Mouse (Mus musculus): ENCODE measurements around the gene Smim24. TPM values are rescaled to one million over a fixed set of nuclear protein-coding genes. Genes with fewer than 3 reads are reported as not detected.

Smim24 gene
- polyA plus RNA-seq, 1 experiment from 2014 or later = 1.7 TPM

DNA sequence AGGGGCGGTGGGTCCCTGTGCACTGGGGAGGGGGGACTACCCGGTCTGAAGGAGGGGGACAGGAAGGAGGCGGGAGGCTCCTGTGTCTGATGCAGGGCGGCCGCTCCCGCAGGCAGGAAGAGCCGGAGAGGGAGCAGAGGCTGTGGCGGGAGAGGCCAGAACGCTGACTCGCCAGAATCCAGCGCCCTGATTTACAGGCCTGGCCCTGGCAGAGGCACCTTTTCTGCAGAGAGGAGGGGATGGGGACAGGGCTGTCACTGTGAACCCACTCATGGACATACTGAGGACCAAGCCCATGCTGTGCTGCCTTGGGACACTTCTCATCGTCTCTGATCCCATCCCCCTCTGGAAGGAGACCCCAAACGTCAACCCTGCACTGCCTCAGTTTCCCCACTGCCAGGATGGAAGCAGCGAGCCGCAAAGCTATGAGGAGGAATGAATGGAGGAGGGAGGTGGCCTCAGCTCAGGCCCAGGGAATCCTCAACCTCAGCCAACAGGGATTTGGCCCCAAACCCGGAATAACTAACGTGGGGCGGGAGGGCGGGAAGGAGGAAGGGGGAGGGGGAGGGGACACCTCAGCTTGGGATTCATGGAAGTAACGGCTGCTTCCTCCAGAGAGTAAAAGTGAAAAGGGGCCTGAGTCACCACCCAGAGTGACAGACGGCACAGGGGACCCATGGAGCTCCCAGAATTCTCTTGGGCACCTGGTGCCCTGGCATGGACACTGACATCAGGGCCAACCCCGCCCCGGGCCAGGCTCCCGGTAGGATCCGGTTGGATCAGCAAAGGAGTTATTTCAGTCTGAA lies 31.6 kb downstream of the Smim24 start:
- no peak for TF ChIP-seq EP300 (IDR thresholded peaks at IDR 0.05; ENCODE audit: low read depth)
- no peak for TF ChIP-seq CTCF (IDR thresholded peaks at IDR 0.05; ENCODE audit: low read depth)
- Histone ChIP-seq H3K4me2 (ENCODE audit: low read depth, low read length) (0 out of 2 replicates have a peak overlapping the region, but pooled peaks have one; percentile 22), H3K4me1 (ENCODE audit: insufficient read depth) (peaks cover 28% of the 10 kb centered on the region), H3K27me3 (ENCODE audit: insufficient read depth, low read length) (peaks cover 25% of the 10 kb centered on the region), H3K27ac (ENCODE audit: low read depth) (no peak overlapping the region; the same call in 1 of the 2 replicates), H3K9ac (replicated peaks) (no peak overlapping the region), H3K4me3 (ENCODE audit: low read depth, low read length) (no peak overlapping the region), H3K9me3 (ENCODE audit: low read length) (no peaks in the 10 kb centered on the region), H3K36me3 (replicated peaks; ENCODE audit: insufficient read depth, low read length) (no peaks in the 10 kb centered on the region)
- DNase-seq = peak; percentile 29
- no peak for ATAC-seq
- WGBS (ENCODE audit: insufficient replicate concordance) = 34% methylated on average over 23 of the region's 25 CpGs

DNA sequence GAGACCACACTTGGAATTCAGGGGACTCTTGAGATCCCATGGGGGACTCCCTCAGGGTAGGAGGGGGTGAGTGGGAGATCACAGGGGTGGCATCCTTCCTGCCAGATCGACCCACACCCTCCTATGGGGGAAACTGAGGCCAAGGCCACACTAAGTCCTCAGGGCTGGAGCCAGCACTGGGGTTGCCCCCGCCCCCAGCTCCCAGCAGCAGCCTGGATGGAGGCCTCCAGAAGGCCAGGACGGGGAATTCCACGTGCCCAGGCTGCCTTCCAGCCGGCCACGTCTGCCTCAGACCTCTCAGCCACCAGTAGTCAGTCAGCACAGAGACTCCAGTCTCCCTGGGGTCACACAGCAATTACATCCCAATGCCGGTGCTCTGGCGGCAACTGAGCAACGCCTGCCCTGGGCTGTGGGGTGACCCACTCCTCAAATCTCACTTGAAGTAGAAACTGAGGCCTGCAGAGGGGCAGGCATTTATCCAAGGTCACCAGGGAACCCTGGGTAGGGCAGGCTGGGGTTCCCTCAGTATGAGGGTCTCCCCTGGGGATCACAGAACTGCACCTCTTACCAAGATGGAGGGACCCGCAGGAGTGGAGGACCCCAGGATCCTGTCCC lies 32.5 kb downstream of the Smim24 start:
- peaks cover 33% of the 10 kb centered on the region for H3K4me1 ChIP-seq (ENCODE audit: insufficient read depth)
- no peaks in the 10 kb centered on the region for H3K36me3 ChIP-seq (replicated peaks; ENCODE audit: insufficient read depth, low read length)
- no peaks in the 10 kb centered on the region for H3K9me3 ChIP-seq (ENCODE audit: low read length)
- DNase-seq = peak; percentile 15
- H3K9ac ChIP-seq (replicated peaks) = peak overlapping the region; percentile 16; the same call in 1 of the 2 replicates
- H3K27me3 ChIP-seq (ENCODE audit: insufficient read depth, low read length) = peaks cover 25% of the 10 kb centered on the region
- no peak overlapping the region for H3K4me3 ChIP-seq (ENCODE audit: low read depth, low read length)
- peak overlapping the region; percentile 78 for H3K4me2 ChIP-seq (ENCODE audit: low read depth, low read length)
- TF ChIP-seq EP300 (IDR thresholded peaks at IDR 0.05; ENCODE audit: low read depth) = no peak
- no peak for TF ChIP-seq CTCF (IDR thresholded peaks at IDR 0.05; ENCODE audit: low read depth)
- no peak overlapping the region for H3K27ac ChIP-seq (ENCODE audit: low read depth)
- ATAC-seq = no peak
- WGBS (ENCODE audit: insufficient replicate concordance) = 59% methylated on average over 10 of the region's 10 CpGs

DNA sequence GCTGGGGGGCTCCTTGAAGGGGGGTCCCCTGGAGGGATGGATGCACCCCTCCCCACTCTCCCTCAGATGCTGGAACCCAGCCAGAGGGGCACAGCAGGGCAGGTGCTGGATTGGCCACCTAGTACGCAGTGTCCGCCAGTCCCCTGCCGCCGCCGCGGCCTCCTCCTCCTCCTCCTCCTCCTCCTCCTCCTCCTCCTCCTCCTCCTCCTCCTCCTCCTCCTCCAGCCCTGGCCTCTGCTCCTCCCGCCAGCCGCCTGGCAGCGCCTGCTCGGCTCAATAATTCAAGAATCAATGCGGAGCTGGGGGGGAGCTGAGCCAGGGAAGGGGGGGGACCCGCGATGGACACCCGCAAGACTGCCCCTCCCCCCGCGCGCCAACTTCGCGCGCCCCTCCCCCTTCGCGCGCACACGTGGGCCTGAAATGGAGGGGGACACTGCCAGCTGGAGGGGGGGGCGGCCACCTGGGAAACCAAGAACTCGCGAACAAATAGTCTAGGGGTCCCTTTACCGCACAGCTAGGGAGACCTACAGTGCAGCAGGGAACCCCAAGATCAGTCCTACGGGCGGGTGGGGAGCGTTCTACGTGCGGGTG lies 33.3 kb downstream of the Smim24 start:
- DNase-seq = peak; percentile 25
- peaks cover 29% of the 10 kb centered on the region for H3K27me3 ChIP-seq (ENCODE audit: insufficient read depth, low read length)
- H3K4me3 ChIP-seq (ENCODE audit: low read depth, low read length) = peak overlapping the region; percentile 58
- H3K9ac ChIP-seq (replicated peaks) = peak overlapping the region; percentile 61
- no peak for ATAC-seq
- peaks cover 37% of the 10 kb centered on the region for H3K4me1 ChIP-seq (ENCODE audit: insufficient read depth)
- H3K27ac ChIP-seq (ENCODE audit: low read depth) = no peak overlapping the region
- TF ChIP-seq CTCF (IDR thresholded peaks at IDR 0.05; ENCODE audit: low read depth) = no peak
- no peak for TF ChIP-seq EP300 (IDR thresholded peaks at IDR 0.05; ENCODE audit: low read depth)
- no peaks in the 10 kb centered on the region for H3K9me3 ChIP-seq (ENCODE audit: low read length)
- WGBS (ENCODE audit: insufficient replicate concordance) = under 1% methylated on average over 14 of the region's 33 CpGs
- H3K36me3 ChIP-seq (replicated peaks; ENCODE audit: insufficient read depth, low read length) = no peaks in the 10 kb centered on the region
- H3K4me2 ChIP-seq (ENCODE audit: low read depth, low read length) = peak overlapping the region; percentile 78

DNA sequence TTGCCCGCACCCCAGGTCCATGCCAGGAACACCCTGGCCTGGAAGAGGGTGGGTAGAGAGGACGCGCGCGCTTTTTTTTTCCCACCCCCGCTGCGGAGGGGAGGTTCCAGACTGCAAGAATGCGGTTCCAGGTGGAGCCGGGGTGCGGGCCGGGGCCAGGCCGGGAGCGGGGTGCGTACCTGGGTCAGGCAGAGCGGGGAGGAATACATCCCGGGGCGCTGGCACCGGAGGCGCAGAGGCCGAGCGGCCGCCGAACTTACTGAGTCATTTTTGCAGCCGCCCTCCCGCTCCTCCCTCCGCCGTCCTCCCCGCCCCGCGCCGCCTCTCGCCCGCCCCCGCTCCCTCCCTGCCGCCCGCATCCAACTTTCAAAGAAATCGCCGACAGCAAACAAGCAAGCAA lies 34.0 kb downstream of the Smim24 start:
- WGBS (ENCODE audit: insufficient replicate concordance) = 0% methylated on average over 36 of the region's 38 CpGs
- Histone ChIP-seq H3K4me3 (ENCODE audit: low read depth, low read length) (peak overlapping the region; percentile 58), H3K9ac (replicated peaks) (peak overlapping the region; percentile 61), H3K36me3 (replicated peaks; ENCODE audit: insufficient read depth, low read length) (no peaks in the 10 kb centered on the region), H3K27me3 (ENCODE audit: insufficient read depth, low read length) (peaks cover 31% of the 10 kb centered on the region), H3K4me2 (ENCODE audit: low read depth, low read length) (peak overlapping the region; percentile 78), H3K9me3 (ENCODE audit: low read length) (no peaks in the 10 kb centered on the region), H3K4me1 (ENCODE audit: insufficient read depth) (peaks cover 40% of the 10 kb centered on the region), H3K27ac (ENCODE audit: low read depth) (no peak overlapping the region)
- DNase-seq (peak; percentile 69), ATAC-seq (no peak)
- no peak for TF ChIP-seq EP300 (IDR thresholded peaks at IDR 0.05; ENCODE audit: low read depth)

DNA sequence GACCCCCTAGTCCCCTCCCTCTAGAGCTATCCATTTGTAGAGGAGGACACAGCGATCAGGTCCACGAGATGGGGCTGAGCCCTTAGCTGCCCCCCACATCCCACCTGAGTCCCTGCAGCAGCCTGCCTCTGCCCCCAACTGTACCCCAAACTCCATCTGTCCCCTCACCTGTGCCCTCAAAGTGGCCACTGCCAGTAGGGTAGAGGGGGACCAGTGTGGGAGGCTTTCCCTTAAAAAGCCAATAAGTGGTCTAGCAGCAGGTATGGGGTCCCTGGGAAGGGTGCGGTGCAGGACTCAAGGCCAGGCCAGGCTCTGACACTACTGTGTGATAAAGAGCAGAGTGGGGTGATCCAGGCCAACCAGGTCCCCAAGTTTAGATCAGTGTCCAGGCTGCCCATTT lies 34.5 kb downstream of the Smim24 start:
- Histone ChIP-seq H3K27me3 (ENCODE audit: insufficient read depth, low read length) (peaks cover 31% of the 10 kb centered on the region), H3K27ac (ENCODE audit: low read depth) (no peak overlapping the region), H3K36me3 (replicated peaks; ENCODE audit: insufficient read depth, low read length) (no peaks in the 10 kb centered on the region), H3K9me3 (ENCODE audit: low read length) (no peaks in the 10 kb centered on the region), H3K4me1 (ENCODE audit: insufficient read depth) (peaks cover 39% of the 10 kb centered on the region), H3K4me2 (ENCODE audit: low read depth, low read length) (peak overlapping the region; percentile 78), H3K9ac (replicated peaks) (no peak overlapping the region), H3K4me3 (ENCODE audit: low read depth, low read length) (no peak overlapping the region)
- ATAC-seq (no peak), DNase-seq (no peak)
- 53% methylated on average over 3 of the region's 3 CpGs for WGBS (ENCODE audit: insufficient replicate concordance)
- no peak for TF ChIP-seq EP300 (IDR thresholded peaks at IDR 0.05; ENCODE audit: low read depth)
- no peak for TF ChIP-seq CTCF (IDR thresholded peaks at IDR 0.05; ENCODE audit: low read depth)

DNA sequence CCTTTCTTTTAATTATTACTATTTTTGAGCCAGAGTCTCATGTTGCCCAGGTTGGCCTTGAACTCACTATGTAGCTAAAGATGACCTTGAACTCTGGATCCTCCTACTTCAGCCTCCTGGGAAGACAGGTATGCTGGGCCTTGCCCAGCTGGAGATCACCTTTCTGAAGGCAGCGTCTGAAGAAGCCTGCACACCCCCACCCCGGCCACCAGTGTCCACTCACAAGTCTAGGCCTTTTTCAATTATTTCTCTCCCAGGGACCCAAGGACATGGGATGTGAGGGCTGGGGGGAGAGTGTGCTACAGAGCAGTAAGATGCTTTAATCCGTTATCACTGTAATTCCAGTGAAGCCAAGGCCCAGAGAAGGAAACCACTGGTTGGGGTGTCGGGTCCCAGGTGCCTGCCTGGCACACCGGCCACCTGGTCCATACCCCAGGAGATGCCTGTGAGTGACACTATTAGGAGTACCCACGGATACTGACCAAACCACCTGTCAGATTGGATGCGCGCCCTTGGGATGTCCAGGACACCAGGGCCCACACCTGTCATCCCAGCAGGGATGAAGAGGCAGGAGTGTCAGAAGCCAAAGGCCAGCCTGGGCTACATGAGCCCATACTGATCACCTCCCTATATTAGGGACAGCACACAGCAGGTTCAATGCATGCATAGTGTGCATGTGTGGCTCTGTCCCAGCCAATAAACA lies 35.1 kb downstream of the Smim24 start:
- 81% methylated on average over 8 of the region's 8 CpGs for WGBS (ENCODE audit: insufficient replicate concordance)
- Histone ChIP-seq H3K27ac (ENCODE audit: low read depth) (no peak overlapping the region), H3K4me3 (ENCODE audit: low read depth, low read length) (no peak overlapping the region), H3K27me3 (ENCODE audit: insufficient read depth, low read length) (peaks cover 31% of the 10 kb centered on the region), H3K36me3 (replicated peaks; ENCODE audit: insufficient read depth, low read length) (no peaks in the 10 kb centered on the region), H3K9ac (replicated peaks) (no peak overlapping the region), H3K4me1 (ENCODE audit: insufficient read depth) (peaks cover 38% of the 10 kb centered on the region), H3K9me3 (ENCODE audit: low read length) (no peaks in the 10 kb centered on the region), H3K4me2 (ENCODE audit: low read depth, low read length) (no peak overlapping the region)
- no peak for ATAC-seq
- DNase-seq = no peak
- TF ChIP-seq EP300 (IDR thresholded peaks at IDR 0.05; ENCODE audit: low read depth) (no peak), CTCF (IDR thresholded peaks at IDR 0.05; ENCODE audit: low read depth) (no peak)

Measured in liver, postnatal 0 days (tissue).